Comparison of ENCODE assay signal across 8 mouse cellular contexts in the genomic region with DNA sequence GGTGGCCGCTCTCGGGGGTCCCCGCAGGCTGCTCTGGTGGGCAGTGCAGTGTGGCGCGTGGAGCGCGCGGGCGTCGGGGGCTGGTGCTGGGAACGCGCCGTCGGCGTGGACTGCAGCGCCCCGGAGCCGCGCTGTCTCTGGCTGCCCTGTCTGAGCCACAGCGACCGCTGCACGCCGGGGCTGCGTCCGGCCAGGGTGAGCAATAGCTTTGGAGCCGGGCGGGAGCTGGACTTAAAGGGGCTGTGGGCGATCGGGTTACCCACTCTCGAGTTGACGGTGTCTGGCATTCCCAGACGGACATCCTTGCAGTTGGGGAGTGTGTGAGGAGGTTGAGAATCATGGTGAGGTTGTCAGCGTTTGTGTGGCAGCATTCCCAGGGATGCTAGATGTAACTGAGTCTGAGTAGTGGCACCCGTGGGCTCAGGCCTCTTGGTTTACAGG. TPM values are rescaled to one million over a fixed set of nuclear protein-coding genes. Genes with fewer than 3 reads are reported as not detected.
DNase-seq lines count a peak whose midpoint lies in the region; ATAC-seq lines count a peak whose summit lies in the region.

No protein-coding gene starts in this region.

- 1% methylated on average over 34 of the region's 34 CpGs for WGBS in embryonic facial prominence, embryonic 12.5 days
- WGBS in hindbrain, embryonic 14.5 days: 4% methylated on average over 31 of the region's 34 CpGs
- 5% methylated on average over 34 of the region's 34 CpGs for WGBS in macrophage (ENCODE audit: missing documents)

- peak overlapping the region; percentile 81 for H3K27ac ChIP-seq in embryonic facial prominence, embryonic 12.5 days
- H3K27ac ChIP-seq in hindbrain, embryonic 14.5 days: no peak overlapping the region
- no peak overlapping the region for H3K27ac ChIP-seq in macrophage

- DNase-seq in retina, postnatal 1 day: peak; percentile 59
- DNase-seq in retina, embryonic 14.5 days (ENCODE audit: low spot score): no peak
- no peak for DNase-seq in hindbrain, embryonic 14.5 days (ENCODE audit: low spot score)
- DNase-seq in frontal cortex, adult 2 months (ENCODE audit: extremely low spot score in 1 of 2, low spot score in 1 of 2): no peak
- DNase-seq in right cerebral cortex, adult 2 months (ENCODE audit: low spot score in 2 of 2): no peak

- peak overlapping the region; percentile 89 for H3K4me2 ChIP-seq in embryonic facial prominence, embryonic 12.5 days (replicated peaks)
- peak overlapping the region; percentile 50 for H3K4me2 ChIP-seq in hindbrain, embryonic 14.5 days (replicated peaks)

- no peak for ATAC-seq in embryonic facial prominence, embryonic 12.5 days (ENCODE audit: insufficient number of reproducible peaks, insufficient read depth, low FRiP score, low TSS enrichment)
- no peak for ATAC-seq in hindbrain, embryonic 14.5 days (ENCODE audit: low FRiP score)
- no peak for ATAC-seq in granulocyte monocyte progenitor cell, adult 5-6 weeks (replicated peaks; ENCODE audit: poor library complexity, severe bottlenecking)

- peaks cover 45% of the 10 kb centered on the region for H3K79me2 ChIP-seq in macrophage (ENCODE audit: inconsistent target)

- H3K9ac ChIP-seq in embryonic facial prominence, embryonic 12.5 days: peak overlapping the region; percentile 79
- H3K9ac ChIP-seq in hindbrain, embryonic 14.5 days: peak overlapping the region; percentile 47

- H3K27me3 ChIP-seq in embryonic facial prominence, embryonic 12.5 days: peaks cover 8% of the 10 kb centered on the region; the same call in 1 of the 2 replicates
- peaks cover 37% of the 10 kb centered on the region for H3K27me3 ChIP-seq in hindbrain, embryonic 14.5 days (ENCODE audit: control insufficient read depth, insufficient read depth, low read length)

- peaks cover 15% of the 10 kb centered on the region for H3K36me3 ChIP-seq in embryonic facial prominence, embryonic 12.5 days
- peaks cover 16% of the 10 kb centered on the region; the same call in 1 of the 2 replicates for H3K36me3 ChIP-seq in hindbrain, embryonic 14.5 days (replicated peaks; ENCODE audit: control insufficient read depth, insufficient read depth)
- peaks cover 9% of the 10 kb centered on the region; the same call in 1 of the 2 replicates for H3K36me3 ChIP-seq in macrophage (ENCODE audit: inconsistent target)

- H3K9me3 ChIP-seq in embryonic facial prominence, embryonic 12.5 days: no peaks in the 10 kb centered on the region
- no peaks in the 10 kb centered on the region for H3K9me3 ChIP-seq in hindbrain, embryonic 14.5 days (ENCODE audit: control insufficient read depth, low read length)

- H3K4me3 ChIP-seq in embryonic facial prominence, embryonic 12.5 days: peak overlapping the region; percentile 69
- H3K4me3 ChIP-seq in hindbrain, embryonic 14.5 days (replicated peaks; ENCODE audit: low read length): peak overlapping the region; percentile 33
- peak overlapping the region; percentile 25 for H3K4me3 ChIP-seq in macrophage (ENCODE audit: inconsistent target)

- H3K4me1 ChIP-seq in embryonic facial prominence, embryonic 12.5 days: peaks cover 74% of the 10 kb centered on the region
- peaks cover 15% of the 10 kb centered on the region; the same call in 1 of the 2 replicates for H3K4me1 ChIP-seq in hindbrain, embryonic 14.5 days (replicated peaks; ENCODE audit: control insufficient read depth, insufficient read depth, low read length)

RNA-seq across cellular contexts. Expression of gene Arhgap23, which starts 25.1 kb away (rescaled TPM):
- polyA plus RNA-seq in embryonic facial prominence, embryonic 12.5 days (2016; fragmentation: Nextera tagmentation; extraction: Ambion mirVana): 8.5 and 10.1 TPM in 2 replicates
- 8.5 and 10.0 TPM in 2 replicates for polyA plus RNA-seq in hindbrain, embryonic 14.5 days (2014; fragmentation: Nextera tagmentation; extraction: Ambion mirVana)
- 100 to 1,000 TPM in 4 of 26 experiments, 10 to 100 TPM in 22; 14.6 to 111 (median 58.5) TPM for total RNA-seq in macrophage (2018; cell fraction: chromatin; rRNA removed)
- total RNA-seq in macrophage (2018; cell fraction: cytosol; rRNA removed): 10 to 100 TPM; 10.1 to 29.1 (median 18.3) TPM
- total RNA-seq in macrophage (2018; cell fraction: nucleus; rRNA removed): 10 to 100 TPM; 13.7 to 87.8 (median 34.8) TPM
- 12.8 to 18.7 TPM (median 14.4 TPM) in 3 replicates for polyA plus RNA-seq in macrophage (2018)
- polyA plus RNA-seq in frontal cortex, adult 2 months (2012; rRNA removed): 53.4 and 64.2 TPM in 2 replicates
- 9.7 and 13.0 TPM in 2 replicates for total RNA-seq in granulocyte monocyte progenitor cell, adult 5-6 weeks (2014; fragmentation: Nextera tagmentation)
- 3.4 and 4.0 TPM in 2 replicates for total RNA-seq in granulocyte monocyte progenitor cell, adult 5-6 weeks (2017)

RNA-seq across cellular contexts. Expression of gene 4933428G20Rik, which starts 59.7 kb away (rescaled TPM):
- 1.1 and 1.4 TPM in 2 replicates for polyA plus RNA-seq in embryonic facial prominence, embryonic 12.5 days (2016; fragmentation: Nextera tagmentation; extraction: Ambion mirVana)
- polyA plus RNA-seq in hindbrain, embryonic 14.5 days (2014; fragmentation: Nextera tagmentation; extraction: Ambion mirVana): 0.41 TPM in 1 of 2 replicates, not detected in the other
- total RNA-seq in macrophage (2018; cell fraction: chromatin; rRNA removed): under 1 TPM in 1 of 26 experiments, not detected in 25; 0.61 TPM
- total RNA-seq in macrophage (2018; cell fraction: cytosol; rRNA removed): under 1 TPM in 2 of 26 experiments, not detected in 24; 0.09 to 0.15 TPM
- not detected for total RNA-seq in macrophage (2018; cell fraction: nucleus; rRNA removed)
- not detected in 3 replicates for polyA plus RNA-seq in macrophage (2018)
- 0.13 and 0.24 TPM in 2 replicates for polyA plus RNA-seq in frontal cortex, adult 2 months (2012; rRNA removed)
- not detected in 2 replicates for total RNA-seq in granulocyte monocyte progenitor cell, adult 5-6 weeks (2014; fragmentation: Nextera tagmentation)
- 0.22 TPM in 1 of 2 replicates, not detected in the other for total RNA-seq in granulocyte monocyte progenitor cell, adult 5-6 weeks (2017)
